Mouse (Mus musculus) MEL (cell line): ENCODE results near the gene Gm2310. TPM values are rescaled to one million over a fixed set of nuclear protein-coding genes. Genes with fewer than 3 reads are reported as not detected.

Experiments
- DNase-seq: peaks from one replicate; pipeline ENCODE4 v3.0.0; 2011; ENCODE audit warnings: low read depth, low spot score
- H3K27ac ChIP-seq: 2 replicates; pipeline ENCODE4 v1.5.1; 2012; ENCODE audit warnings: low read depth, mild to moderate bottlenecking, control low read depth, low read length, moderate library complexity; ENCODE audit not compliant: control insufficient read depth
- H3K27me3 ChIP-seq, 2 experiments: fragments of 150-350 bp in 1 of 2; sonication (generic) in 1 of 2; 2 replicates each; pipeline ENCODE4 v1.6.1; 2012; ENCODE audit warnings: low read length in 2 of 2, mild to moderate bottlenecking in 2 of 2, improper control_type of control experiment in 1 of 2, moderate library complexity in 1 of 2; ENCODE audit not compliant: insufficient read depth in 2 of 2, control insufficient read depth in 1 of 2
- H3K36me3 ChIP-seq, 2 experiments: 2 replicates each; pipeline ENCODE4 v1.6.1; 2012 to 2014; ENCODE audit warnings: low read length in 2 of 2, improper control_type of control experiment in 1 of 2, inconsistent platforms in 1 of 2, mild to moderate bottlenecking in 1 of 2; ENCODE audit not compliant: insufficient read depth in 2 of 2, control insufficient read depth in 1 of 2
- H3K4me1 ChIP-seq, 2 experiments: fragments of 150-350 bp in 1 of 2; sonication (generic) in 1 of 2; 2 replicates each; pipeline ENCODE4 v1.6.1; 2012; ENCODE audit warnings: low read length in 2 of 2, improper control_type of control experiment in 1 of 2, mild to moderate bottlenecking in 1 of 2; ENCODE audit not compliant: insufficient read depth in 2 of 2, control insufficient read depth in 1 of 2
- H3K4me3 ChIP-seq, 2 experiments: fragments of 150-350 bp in 1 of 2; sonication (generic) in 1 of 2; 2 replicates each; pipeline ENCODE4 v1.5.1; 2012; ENCODE audit warnings: low read depth in 2 of 2, low read length in 2 of 2, mild to moderate bottlenecking in 2 of 2, moderate library complexity in 2 of 2, control low read depth in 1 of 2, improper control_type of control experiment in 1 of 2; ENCODE audit not compliant: control insufficient read depth in 1 of 2, insufficient read depth in 1 of 2
- H3K79me2 ChIP-seq: 2 replicates; pipeline ENCODE4 v1.6.1; 2012; ENCODE audit warnings: mild to moderate bottlenecking, low read length, moderate library complexity; ENCODE audit not compliant: control insufficient read depth, poor library complexity, insufficient read depth
- H3K9ac ChIP-seq: 2 replicates; pipeline ENCODE4 v1.6.1; 2012; ENCODE audit warnings: low read depth, mild to moderate bottlenecking, control low read depth, low read length, moderate library complexity; ENCODE audit not compliant: control insufficient read depth, poor library complexity, severe bottlenecking
- H3K9me3 ChIP-seq: fragments of 150-350 bp; sonication (generic); replicated peaks from 2 replicates; pipeline ENCODE4 v1.6.1; 2012; ENCODE audit warnings: mild to moderate bottlenecking, low read length, improper control_type of control experiment, moderate library complexity; ENCODE audit not compliant: insufficient read depth
- BHLHE40 ChIP-seq: IDR thresholded peaks from 2 replicates; pipeline ENCODE4 v1.6.1; 2012; ENCODE audit warnings: low read depth, mild to moderate bottlenecking, inconsistent platforms, low read length, improper control_type of control experiment, borderline replicate concordance
- CHD2 ChIP-seq: IDR thresholded peaks from 2 replicates; pipeline ENCODE4 v1.6.1; 2011; ENCODE audit warnings: low read length, improper control_type of control experiment
- CTCF ChIP-seq, 3 experiments: IDR thresholded peaks in 2 of 3; conservative IDR thresholded peaks in 1 of 3; 2 replicates each; pipeline ENCODE4 v1.5.1; 2011 to 2012; ENCODE audit warnings: low read length in 3 of 3, low read depth in 2 of 3, mild to moderate bottlenecking in 2 of 3, improper control_type of control experiment in 1 of 3, inconsistent platforms in 1 of 3, mixed read lengths in 1 of 3, moderate library complexity in 1 of 3; ENCODE audit not compliant: control insufficient read depth in 1 of 3, insufficient read depth in 1 of 3, poor library complexity in 1 of 3, severe bottlenecking in 1 of 3
- E2F4 ChIP-seq: IDR thresholded peaks from 2 replicates; pipeline ENCODE4 v1.6.1; 2011; ENCODE audit warnings: low read depth, low read length, improper control_type of control experiment, borderline replicate concordance
- EP300 ChIP-seq, 2 experiments: IDR thresholded peaks; 2 replicates each; pipeline ENCODE4 v1.6.1; 2011; ENCODE audit warnings: improper control_type of control experiment in 2 of 2, low read length in 2 of 2, low read depth in 1 of 2, mild to moderate bottlenecking in 1 of 2
- GABPA ChIP-seq: IDR thresholded peaks from 2 replicates; pipeline ENCODE4 v1.6.1; 2012; ENCODE audit warnings: low read depth, mild to moderate bottlenecking, inconsistent platforms, low read length, improper control_type of control experiment, moderate library complexity
- JUND ChIP-seq: IDR thresholded peaks from 2 replicates; pipeline ENCODE4 v1.6.1; 2011; ENCODE audit warnings: low read depth, mild to moderate bottlenecking, improper control_type of control experiment, low read length
- KAT2A ChIP-seq: conservative IDR thresholded peaks from 2 replicates; pipeline ENCODE4 v1.6.1; 2012; ENCODE audit warnings: low read depth, low read length, improper control_type of control experiment, inconsistent platforms
- MAX ChIP-seq: IDR thresholded peaks from 2 replicates; pipeline ENCODE4 v1.6.1; 2011; ENCODE audit warnings: low read length, improper control_type of control experiment
- MEF2A ChIP-seq: IDR thresholded peaks from 2 replicates; pipeline ENCODE4 v1.6.1; 2014; ENCODE audit warnings: low read depth, mild to moderate bottlenecking, inconsistent platforms, low read length, improper control_type of control experiment; ENCODE audit not compliant: poor library complexity, insufficient replicate concordance, severe bottlenecking; ENCODE audit errors: extremely low read depth
- NRF1 ChIP-seq: IDR thresholded peaks from 2 replicates; pipeline ENCODE4 v1.6.1; 2014; ENCODE audit warnings: low read depth, mild to moderate bottlenecking, inconsistent platforms, low read length, improper control_type of control experiment, moderate library complexity; ENCODE audit not compliant: poor library complexity, insufficient read depth, severe bottlenecking
- POLR2A ChIP-seq, 2 experiments: IDR thresholded peaks; 2 replicates each; pipeline ENCODE4 v1.6.1; 2011 to 2012; ENCODE audit warnings: low read length in 2 of 2, mild to moderate bottlenecking in 2 of 2, control low read depth in 1 of 2, improper control_type of control experiment in 1 of 2, low read depth in 1 of 2, moderate library complexity in 1 of 2; ENCODE audit not compliant: control insufficient read depth in 1 of 2, insufficient read depth in 1 of 2, poor library complexity in 1 of 2
- POLR2AphosphoS5 ChIP-seq: IDR thresholded peaks from 2 replicates; pipeline ENCODE4 v1.6.1; 2012; ENCODE audit warnings: low read depth, borderline replicate concordance, mild to moderate bottlenecking, inconsistent platforms, low read length, moderate library complexity, mixed read lengths
- RCOR1 ChIP-seq: IDR thresholded peaks from 2 replicates; pipeline ENCODE4 v1.6.1; 2012; ENCODE audit warnings: low read depth, mild to moderate bottlenecking, inconsistent platforms, low read length, improper control_type of control experiment
- SIN3A ChIP-seq: IDR thresholded peaks from 2 replicates; pipeline ENCODE4 v1.6.1; 2012; ENCODE audit warnings: low read length, improper control_type of control experiment, inconsistent platforms
- SMC3 ChIP-seq: IDR thresholded peaks from 2 replicates; pipeline ENCODE4 v1.6.1; 2011; ENCODE audit warnings: low read depth, low read length, improper control_type of control experiment
- TBP ChIP-seq: IDR thresholded peaks from 2 replicates; pipeline ENCODE4 v1.8.0; 2011; ENCODE audit warnings: low read depth, low read length, improper control_type of control experiment
- TCF12 ChIP-seq: IDR thresholded peaks from 2 replicates; pipeline ENCODE4 v1.6.1; 2014; ENCODE audit warnings: low read depth, mild to moderate bottlenecking, inconsistent platforms, low read length, improper control_type of control experiment, moderate library complexity
- UBTF ChIP-seq: IDR thresholded peaks from 2 replicates; pipeline ENCODE4 v1.6.1; 2012; ENCODE audit warnings: low read depth, mild to moderate bottlenecking, inconsistent platforms, low read length, improper control_type of control experiment, moderate library complexity, borderline replicate concordance; ENCODE audit not compliant: insufficient read depth
- USF2 ChIP-seq, 2 experiments: IDR thresholded peaks; 2 replicates each; pipeline ENCODE4 v1.6.1; 2011 to 2012; ENCODE audit warnings: improper control_type of control experiment in 2 of 2, low read length in 2 of 2, borderline replicate concordance in 1 of 2, inconsistent platforms in 1 of 2, low read depth in 1 of 2, mild to moderate bottlenecking in 1 of 2; ENCODE audit not compliant: insufficient read depth in 1 of 2
- polyA plus RNA-seq, 2 experiments: library from polyadenylated mRNA; stranded (reverse) in 1 of 2; unstranded in 1 of 2; fragments of >175 nt in 1 of 2; fragments of >200 nt in 1 of 2; gene quantifications; 2 replicates each; pipeline versions ENCODE4 v1.2.1 to v1.2.4; 2012; ENCODE audit warnings: low replicate concordance in 2 of 2, low read depth in 1 of 2; ENCODE audit not compliant: insufficient read length in 2 of 2, insufficient read depth in 1 of 2, missing spikeins in 1 of 2
- total RNA-seq: library from RNA; depleted of rRNA; stranded (reverse); fragments of 300-350 nt; gene quantifications from 2 replicates; pipeline ENCODE4 v1.2.3, GENCODE M21; 2012

Gene Gm2310
- total and polyA plus RNA-seq, 3 experiments = 0.06 TPM; not detected in 2

DNA sequence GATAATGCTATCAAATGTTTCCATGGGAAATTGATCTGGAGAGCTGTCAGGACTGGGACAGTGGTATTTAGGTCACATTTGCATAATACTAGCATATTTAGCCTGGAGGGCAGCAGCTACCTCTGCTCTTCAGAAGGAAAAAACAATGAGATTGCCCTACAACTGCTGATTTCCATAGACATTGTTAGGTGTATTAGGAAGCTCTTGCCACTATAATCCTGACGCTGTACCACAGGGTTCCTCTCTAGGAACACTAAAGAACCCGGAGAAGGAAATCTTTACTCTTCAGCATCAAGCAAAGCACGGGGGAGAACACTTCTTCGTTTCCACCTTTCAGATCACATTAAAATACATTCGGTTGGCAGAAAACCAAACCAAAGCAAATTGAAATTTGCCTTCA, 11.4 kb upstream of the Gm2310 start:
- TF ChIP-seq MEF2A = no peak
- no peak for TF ChIP-seq MAX
- no peak for TF ChIP-seq SIN3A
- TF ChIP-seq POLR2AphosphoS5 = no peak
- TF ChIP-seq CHD2 = no peak
- TF ChIP-seq BHLHE40 = no peak
- no peak for TF ChIP-seq EP300 (IDR thresholded peaks at IDR 0.05; ENCODE audit: low read depth in 1 of 2, low read length in 2 of 2)
- TF ChIP-seq TBP = no peak
- no peak for TF ChIP-seq POLR2A (IDR thresholded peaks at IDR 0.05; ENCODE audit: control insufficient read depth in 1 of 2, insufficient read depth in 1 of 2, low read depth in 1 of 2, low read length in 2 of 2, poor library complexity in 1 of 2)
- no peak for TF ChIP-seq SMC3
- no peak for TF ChIP-seq USF2 (IDR thresholded peaks at IDR 0.05; ENCODE audit: borderline replicate concordance in 1 of 2, insufficient read depth in 1 of 2, low read depth in 1 of 2, low read length in 2 of 2)
- no peak for TF ChIP-seq JUND
- TF ChIP-seq KAT2A = no peak

GRCm38 (mm10) chr15:8512957-8513356, 6.8 kb downstream of the Gm2310 start:
- H3K36me3 ChIP-seq = peaks cover 0 to 8% of the 10 kb centered on the region in 2 experiments; a peak in 2 of 4 replicates
- no peak overlapping the region for H3K9ac ChIP-seq
- no peak overlapping the region for H3K27ac ChIP-seq
- DNase-seq = no peak
- peaks cover 0 to 3% of the 10 kb centered on the region in 2 experiments; a peak in 2 of 4 replicates for H3K27me3 ChIP-seq
- no peaks in the 10 kb centered on the region for H3K9me3 ChIP-seq
- peaks cover 0 to 12% of the 10 kb centered on the region in 2 experiments; a peak in 2 of 4 replicates for H3K4me1 ChIP-seq
- no peak overlapping the region for H3K4me3 ChIP-seq
- no peaks in the 10 kb centered on the region for H3K79me2 ChIP-seq
- TF ChIP-seq GABPA = no peak
- TF ChIP-seq BHLHE40 = no peak
- no peak for TF ChIP-seq MEF2A
- no peak for TF ChIP-seq RCOR1
- TF ChIP-seq CTCF (IDR thresholded peaks at IDR 0.05 in 2 of 3, conservative IDR thresholded peaks at IDR 0.05 in 1 of 3; ENCODE audit: control insufficient read depth in 1 of 3, insufficient read depth in 1 of 3, low read depth in 2 of 3, low read length in 3 of 3, poor library complexity in 1 of 3, severe bottlenecking in 1 of 3) = no peak
- no peak for TF ChIP-seq EP300 (IDR thresholded peaks at IDR 0.05; ENCODE audit: low read depth in 1 of 2, low read length in 2 of 2)
- TF ChIP-seq SIN3A = no peak
- TF ChIP-seq SMC3 = no peak
- no peak for TF ChIP-seq NRF1
- TF ChIP-seq TCF12 = no peak
- TF ChIP-seq E2F4 = no peak
- no peak for TF ChIP-seq UBTF
- no peak for TF ChIP-seq TBP

More for the DNA sequence above, 11.4 kb upstream of the Gm2310 start:
- Histone ChIP-seq H3K9me3 (no peaks in the 10 kb centered on the region), H3K9ac (no peak overlapping the region), H3K27me3 (no peaks in the 10 kb centered on the region; a peak in 1 of 4 replicates), H3K27ac (no peak overlapping the region), H3K4me3 (no peak overlapping the region), H3K79me2 (no peaks in the 10 kb centered on the region), H3K4me1 (no peaks in the 10 kb centered on the region), H3K36me3 (no peaks in the 10 kb centered on the region)
- no peak for DNase-seq
